Mouse (Mus musculus) megakaryocyte, adult 5-6 weeks (primary cell): ENCODE measurements around the gene Usp10. TPM values are rescaled to one million over a fixed set of nuclear protein-coding genes. Genes with fewer than 3 reads are reported as not detected.

Experiments
- ATAC-seq: 2 replicates; pipeline ENCODE4 v1.8.0; 2016; ENCODE audit warnings: mild to moderate bottlenecking, inconsistent platforms; ENCODE audit not compliant: poor library complexity, severe bottlenecking
- total RNA-seq, 2 experiments: library from RNA; stranded (forward) in 1 of 2; stranded (reverse) in 1 of 2; fragments of 153-499, 151-499 nt in 1 of 2; fragments of 221-1000, 200-1000 nt in 1 of 2; gene quantifications; 2 replicates each; pipeline versions ENCODE4 v1.2.3 to v1.2.4; 2015 to 2017

Usp10 gene
- 24.9 and 31.9 TPM in 2 replicates for total RNA-seq (2015)
- 13.3 and 20.1 TPM in 2 replicates for total RNA-seq (2017)

DNA sequence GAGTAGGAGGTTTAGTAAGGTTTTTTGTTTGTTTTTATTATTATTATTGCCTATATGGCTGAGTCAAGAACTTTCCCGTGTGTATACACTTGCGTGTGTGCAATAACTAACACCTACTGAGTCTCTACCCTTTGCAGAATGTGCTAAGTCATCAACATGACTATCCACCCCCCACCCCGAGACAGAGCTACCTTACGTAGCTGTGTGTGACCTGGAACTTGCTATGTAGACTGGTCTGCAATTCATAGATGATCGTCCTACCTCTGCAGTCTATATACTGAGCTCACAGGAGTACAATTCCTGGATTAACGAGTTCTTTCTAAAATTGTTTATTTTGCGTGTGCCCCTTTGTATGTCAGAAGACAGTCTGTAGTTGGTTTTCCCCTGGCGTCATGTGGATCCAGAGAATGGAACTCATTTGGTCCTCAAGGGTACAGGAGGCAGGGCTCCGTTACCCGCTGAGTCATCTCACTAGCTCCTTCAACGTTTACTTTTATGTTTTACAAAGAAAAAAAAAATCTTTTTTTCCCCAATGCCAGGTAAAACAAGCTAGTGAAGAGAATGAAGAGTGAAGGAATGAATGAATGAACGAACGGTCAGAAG, at the start of gene Usp10:
TSS of gene Usp10 (plus strand) at position 417 of the 603 bp plus-strand sequence.
- ATAC-seq, result no peak

GRCm38 (mm10) chr8:119861706-119862389, 48.3 kb upstream of the Usp10 start, which contains the start of gene Klhl36:
Gene Klhl36, plus strand, starts transcription at chr8:119862266.
- ATAC-seq, result peak; percentile 96

DNA sequence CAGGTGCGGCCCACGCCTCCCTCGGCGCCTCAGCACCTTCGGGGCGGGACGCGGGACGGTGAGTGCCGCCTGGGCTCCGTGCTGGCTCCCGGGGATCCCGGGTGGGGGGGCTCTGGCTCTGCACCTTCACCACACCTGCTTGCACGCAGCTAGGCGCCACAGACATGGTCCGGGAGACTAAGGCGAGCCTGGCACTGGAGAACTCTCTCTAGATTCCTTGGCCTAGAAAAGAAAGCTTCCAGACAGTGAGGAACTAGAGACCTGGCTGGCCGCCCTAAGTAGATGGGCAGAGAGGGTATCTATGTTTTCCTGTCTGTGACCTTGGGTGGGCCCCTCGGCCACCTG, 47.8 kb upstream of the Usp10 start:
- no peak for ATAC-seq

DNA sequence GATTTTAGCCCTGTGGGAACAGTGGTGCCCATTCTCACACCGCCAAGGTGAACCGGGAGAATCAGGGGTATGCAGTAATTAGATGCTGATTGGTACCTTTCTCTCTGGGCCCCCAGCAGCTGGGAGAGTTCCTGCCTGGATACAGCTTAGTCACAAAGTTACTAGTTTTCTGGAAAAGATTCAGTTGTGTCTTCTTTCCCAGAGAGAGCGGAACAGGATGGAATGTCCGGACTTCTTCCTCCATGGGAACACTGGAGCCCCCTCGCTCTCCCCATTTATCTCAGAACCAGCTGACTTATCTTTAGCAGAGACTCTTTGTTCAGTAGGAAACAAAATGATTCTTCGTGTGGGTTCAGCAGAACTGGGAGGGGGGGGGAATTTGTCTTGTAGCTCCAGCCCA, 47.4 kb upstream of the Usp10 start:
- ATAC-seq, result no peak

DNA sequence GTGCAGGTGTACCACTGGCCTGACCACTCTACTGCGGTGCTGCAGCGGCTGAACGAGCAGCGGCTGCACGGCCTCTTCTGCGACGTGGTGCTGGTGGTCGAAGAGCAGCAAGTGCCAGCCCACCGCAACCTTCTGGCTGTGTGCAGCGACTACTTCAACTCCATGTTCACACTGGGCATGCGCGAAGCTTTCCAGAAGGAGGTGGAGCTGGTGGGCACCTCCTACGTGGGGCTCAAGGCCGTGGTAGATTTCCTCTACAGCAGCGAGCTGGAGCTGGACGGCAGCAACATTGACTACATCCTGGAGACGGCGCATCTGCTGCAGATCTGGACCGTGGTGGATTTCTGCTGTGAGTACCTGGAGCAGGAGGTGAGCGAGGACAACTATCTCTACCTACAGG, 40.5 kb upstream of the Usp10 start:
- ATAC-seq, result no peak

DNA sequence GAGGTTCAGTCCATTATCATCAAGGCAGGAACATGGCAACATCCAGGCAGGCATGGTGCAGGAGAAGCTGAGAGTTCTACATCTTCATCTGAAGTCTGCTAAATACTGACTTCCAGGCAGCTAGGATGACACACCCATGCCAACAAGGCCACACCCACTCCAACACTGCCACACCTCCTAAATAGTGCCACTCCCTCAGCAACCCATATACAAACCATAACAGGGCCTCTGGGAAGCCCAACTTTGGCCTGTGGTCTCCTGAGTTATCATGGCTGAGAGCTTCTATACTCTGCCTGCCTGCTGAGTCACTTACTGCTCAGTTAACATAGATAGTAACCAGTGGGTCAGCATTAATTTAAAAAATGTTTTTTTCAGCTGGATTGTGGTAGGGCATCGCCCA, 37.0 kb upstream of the Usp10 start:
- ATAC-seq, result peak; percentile 38; the same call in 1 of the 2 replicates

DNA sequence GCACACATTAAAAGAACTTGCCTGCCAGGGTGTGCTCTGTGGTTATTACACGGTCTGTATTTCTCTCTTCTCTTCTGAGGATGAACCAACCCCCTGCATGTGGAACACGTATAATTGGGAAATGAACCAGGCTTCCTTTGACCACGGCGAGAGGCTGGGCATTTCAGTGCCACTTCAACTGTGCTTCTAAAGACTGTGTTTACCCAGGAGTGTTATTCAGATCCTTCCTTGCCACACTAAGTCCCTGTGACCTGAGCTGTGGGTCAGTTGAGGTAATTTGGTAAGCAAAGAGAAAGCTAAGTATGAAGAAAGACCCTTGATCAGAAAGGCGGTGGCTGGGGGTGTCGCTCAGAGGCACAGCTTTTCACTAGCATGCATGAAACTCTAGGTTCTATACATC, 28.9 kb upstream of the Usp10 start:
- ATAC-seq, result no peak

DNA sequence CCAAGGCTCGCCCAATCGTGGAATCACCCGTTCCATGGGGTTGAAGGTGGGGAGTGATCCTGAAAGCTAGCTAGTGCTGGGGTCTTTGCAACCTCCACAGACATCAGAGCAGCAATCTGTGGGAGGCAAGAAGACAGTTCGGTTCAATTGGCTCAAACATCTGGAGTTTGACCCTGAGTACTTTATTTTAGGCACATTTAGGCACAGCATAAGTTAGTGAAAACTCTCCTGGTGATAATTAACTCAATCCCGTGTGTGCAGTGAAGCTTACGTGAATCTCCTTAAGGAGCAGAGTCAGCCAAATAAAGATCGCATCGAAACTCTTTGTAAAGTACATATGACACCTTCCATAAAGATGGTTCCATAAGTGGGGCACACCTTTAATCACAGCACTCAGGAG, 28.2 kb upstream of the Usp10 start:
- ATAC-seq, result no peak

DNA sequence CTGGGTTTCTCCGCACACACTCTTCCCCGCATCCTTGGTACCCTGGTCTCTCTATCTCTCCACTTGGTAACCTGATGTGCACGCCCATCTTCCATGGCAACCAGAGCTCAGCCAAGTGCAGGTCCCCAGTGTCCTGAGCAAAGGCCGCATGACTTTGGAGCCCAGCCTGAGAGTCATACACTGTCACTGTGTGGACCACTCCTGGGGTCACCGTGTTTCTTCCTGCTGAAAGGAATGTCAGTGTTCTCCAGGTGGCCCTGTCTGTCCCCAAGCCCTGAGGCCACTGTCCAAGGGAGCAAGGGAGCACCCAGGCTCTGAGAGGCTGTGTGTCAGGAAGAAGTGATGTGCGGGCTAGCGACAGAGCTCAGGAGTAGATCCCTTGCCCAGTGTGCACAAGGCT, 26.9 kb upstream of the Usp10 start:
- ATAC-seq, result no peak

GRCm38 (mm10) chr8:119885612-119886011, 24.5 kb upstream of the Usp10 start:
- peak; percentile 35; the same call in 1 of the 2 replicates for ATAC-seq

GRCm38 (mm10) chr8:119887130-119887529, 23.0 kb upstream of the Usp10 start:
- ATAC-seq, result peak; percentile 79

DNA sequence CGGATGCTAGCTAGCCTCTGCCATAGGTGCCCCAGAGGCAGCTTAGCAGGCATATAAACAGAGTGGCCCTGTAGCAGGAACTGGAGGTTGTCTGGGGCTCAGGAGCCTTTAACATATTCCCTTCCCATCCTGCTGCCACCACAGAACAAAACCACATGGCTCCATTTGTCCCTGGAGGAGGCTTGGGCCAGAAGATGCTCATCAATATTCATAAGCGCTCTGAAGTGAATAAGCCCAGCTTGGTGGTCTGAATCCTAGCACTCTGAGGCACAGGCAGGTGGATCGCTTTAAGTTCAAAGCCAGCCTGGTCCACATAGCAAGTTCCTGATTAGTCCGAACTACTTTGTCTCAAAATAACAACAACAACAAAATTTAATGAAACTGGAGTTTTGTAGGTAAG, 22.1 kb upstream of the Usp10 start:
- ATAC-seq, result no peak

GRCm38 (mm10) chr8:119897069-119897468, 13.1 kb upstream of the Usp10 start:
- no peak for ATAC-seq

- ATAC-seq, result peak; percentile 43
These were observed 12.2 kb upstream of the Usp10 start for GRCm38 (mm10) chr8:119897933-119898332.

DNA sequence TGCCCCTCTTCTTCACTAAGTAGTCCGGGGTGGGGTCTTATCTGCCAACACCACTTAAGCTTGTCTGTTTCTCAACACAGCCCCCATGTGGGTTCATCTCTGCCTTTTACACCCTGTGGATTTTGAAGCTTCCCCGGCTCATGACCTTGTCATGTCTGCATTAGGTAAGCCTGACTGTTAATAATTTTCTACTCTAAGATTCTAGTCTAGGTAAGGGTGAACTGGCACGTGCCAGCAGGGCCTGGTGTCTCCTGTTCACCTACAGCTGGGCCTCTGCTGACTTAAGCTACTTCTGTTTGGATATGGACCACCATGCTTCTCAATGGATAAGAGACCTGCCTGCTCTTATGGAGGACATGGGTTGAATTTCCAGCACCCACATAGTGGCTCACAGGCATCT, 8.8 kb upstream of the Usp10 start:
- no peak for ATAC-seq

DNA sequence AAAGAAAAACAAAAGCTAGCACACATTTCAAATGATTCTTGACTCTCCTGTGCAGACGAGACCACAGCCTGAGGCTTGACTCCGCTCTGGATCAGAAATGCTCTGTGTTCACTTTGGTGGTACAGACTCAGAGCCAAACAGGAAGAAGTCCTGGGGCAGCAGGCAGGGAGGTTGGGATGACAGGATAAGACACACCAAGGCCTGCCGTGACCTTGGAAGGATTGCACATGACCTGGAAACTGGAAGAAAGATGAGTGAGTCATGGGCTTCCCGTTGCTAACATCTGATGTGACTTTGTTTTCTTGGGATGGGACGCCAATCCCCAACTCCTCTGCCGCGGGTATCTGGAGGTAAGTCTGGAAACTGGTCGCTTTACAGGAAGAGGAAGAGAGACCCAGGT, 8.2 kb upstream of the Usp10 start:
- no peak for ATAC-seq

- no peak for ATAC-seq
These were observed 5.7 kb upstream of the Usp10 start for GRCm38 (mm10) chr8:119904323-119904911.

GRCm38 (mm10) chr8:119910547-119911257, 542 bp downstream of the Usp10 start, which contains the start of gene Gm20388:
Gene Gm20388, plus strand, starts transcription at chr8:119910841.
- peak; percentile 93 for ATAC-seq

- no peak for ATAC-seq
These were observed 1.2 kb downstream of the Usp10 start for GRCm38 (mm10) chr8:119911258-119911962.

DNA sequence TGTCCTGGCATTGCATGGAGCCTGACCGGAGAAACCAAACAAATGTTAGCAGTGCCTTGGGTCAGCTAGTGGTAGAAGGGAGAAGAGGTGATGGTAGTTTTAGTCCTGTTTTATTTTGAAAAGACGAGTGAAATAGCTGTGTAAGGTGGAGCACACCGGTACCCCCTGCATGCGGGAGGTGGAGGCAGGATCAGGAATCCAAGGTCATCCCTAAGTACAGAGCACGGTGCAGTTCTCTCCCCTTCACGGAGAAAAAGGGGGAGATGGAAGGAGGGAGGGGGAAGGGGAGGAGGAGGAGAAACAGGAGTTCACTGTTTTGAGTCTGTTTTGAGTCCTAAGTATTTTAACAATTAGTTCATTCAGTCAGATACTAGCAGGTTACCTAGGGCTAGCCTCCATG, 2.5 kb downstream of the Usp10 start:
- no peak for ATAC-seq

DNA sequence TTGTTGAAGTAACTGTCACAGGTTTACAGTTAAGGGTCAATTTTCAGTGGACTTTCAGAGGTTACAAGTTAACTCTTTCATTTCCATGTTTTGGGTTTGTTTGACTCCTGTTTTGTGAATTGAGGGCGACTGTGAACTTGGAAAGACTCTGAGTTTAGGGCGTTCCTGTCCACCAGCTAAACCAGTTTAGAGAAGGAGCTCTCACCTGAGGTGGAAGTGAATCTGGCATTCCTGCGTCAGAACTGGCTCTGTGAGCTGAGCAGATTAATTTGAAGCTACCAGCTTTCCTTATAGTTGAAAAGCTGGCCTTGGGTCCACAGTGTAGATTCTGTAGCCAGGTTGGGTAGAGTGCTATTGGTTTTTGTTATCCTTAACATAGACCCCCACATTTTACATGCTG, 3.0 kb downstream of the Usp10 start:
- ATAC-seq, result no peak
